Mouse (Mus musculus): ENCODE measurements around the gene Cdc27.
A peak's percentile ranks its signal among the peaks of the same experiment; 100 is the strongest.

The Cdc27 gene

GRCm38 (mm10) chr11:104479505-104479904, 70.9 kb downstream of the Cdc27 start:
- DNase-seq (ENCODE audit: low spot score): no peak

DNA sequence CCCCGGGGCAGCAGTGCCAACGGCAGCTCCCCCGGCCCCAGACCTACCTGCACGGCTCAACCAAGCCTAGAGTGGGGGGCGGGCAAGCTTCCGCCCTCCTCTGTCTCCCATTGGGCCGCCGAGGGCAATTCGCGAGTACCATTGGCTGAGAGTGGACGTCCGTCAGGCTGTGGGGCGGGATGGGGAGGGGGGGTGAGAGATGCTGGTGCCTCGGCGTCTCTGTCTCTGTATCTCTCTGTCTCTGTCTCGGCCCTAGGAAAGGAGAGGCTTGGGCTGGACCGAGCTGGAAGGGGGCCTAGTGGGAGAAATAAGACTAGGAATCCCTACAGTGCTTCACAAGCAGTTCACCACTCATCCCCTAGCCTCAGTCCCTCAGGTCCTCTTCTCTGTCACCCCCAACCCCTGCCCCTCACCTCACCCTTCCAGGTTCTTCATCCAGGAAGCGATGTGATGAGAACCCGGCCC, 81.0 kb downstream of the Cdc27 start:
- peak; percentile 86 for DNase-seq (ENCODE audit: low spot score)

- DNase-seq (ENCODE audit: low spot score): no peak
These were observed 81.6 kb downstream of the Cdc27 start, which contains the start of gene Kansl1 for GRCm38 (mm10) chr11:104468751-104469268. Kansl1 (minus strand) TSS chr11:104468861.

- DNase-seq (ENCODE audit: low spot score): no peak
These were observed 82.7 kb downstream of the Cdc27 start for GRCm38 (mm10) chr11:104467698-104468097.

DNA sequence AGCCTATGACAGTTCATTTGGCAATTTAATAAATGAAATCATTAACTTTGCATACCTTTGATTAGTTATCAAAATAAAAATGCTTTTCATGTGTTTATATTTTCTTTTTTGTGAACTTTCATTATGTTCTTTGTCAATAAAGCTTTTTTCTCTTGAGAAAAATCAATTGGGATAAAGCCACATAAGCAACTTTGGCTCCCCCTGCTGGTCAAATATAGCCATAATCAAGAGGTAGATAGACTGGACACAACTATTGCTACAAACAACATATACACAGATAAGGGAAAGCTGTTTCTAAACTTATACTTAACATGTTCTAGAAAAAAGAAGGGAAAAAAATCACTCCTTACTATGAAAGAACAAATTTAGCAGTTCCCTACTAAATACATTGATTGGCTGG, 88.9 kb downstream of the Cdc27 start:
- peak; percentile 52 for DNase-seq (ENCODE audit: low spot score)

GRCm38 (mm10) chr11:104459671-104460070, 90.7 kb downstream of the Cdc27 start:
- no peak for DNase-seq (ENCODE audit: low spot score)

DNA sequence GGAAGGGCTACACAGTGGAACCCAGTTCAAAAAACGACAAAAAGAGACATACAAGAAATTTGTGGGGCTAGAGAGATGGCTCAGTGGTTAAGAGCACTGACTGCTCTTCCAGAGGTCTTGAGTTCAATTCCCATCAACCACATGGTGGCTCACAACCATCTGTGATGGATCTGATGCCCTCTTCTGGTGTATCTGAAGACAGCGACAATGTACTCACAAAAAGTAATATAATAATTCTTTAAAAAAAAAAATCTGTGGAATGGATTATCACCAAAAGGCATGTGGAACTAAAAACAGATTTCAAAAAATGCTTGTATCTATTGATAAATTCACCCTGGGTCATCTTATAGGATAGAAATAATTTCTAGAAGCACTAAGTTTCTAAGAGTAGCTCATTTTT, 91.9 kb downstream of the Cdc27 start:
- no peak for DNase-seq (ENCODE audit: low spot score)
